ENCODE assay signal across 9 mouse cellular contexts in the genomic region with DNA sequence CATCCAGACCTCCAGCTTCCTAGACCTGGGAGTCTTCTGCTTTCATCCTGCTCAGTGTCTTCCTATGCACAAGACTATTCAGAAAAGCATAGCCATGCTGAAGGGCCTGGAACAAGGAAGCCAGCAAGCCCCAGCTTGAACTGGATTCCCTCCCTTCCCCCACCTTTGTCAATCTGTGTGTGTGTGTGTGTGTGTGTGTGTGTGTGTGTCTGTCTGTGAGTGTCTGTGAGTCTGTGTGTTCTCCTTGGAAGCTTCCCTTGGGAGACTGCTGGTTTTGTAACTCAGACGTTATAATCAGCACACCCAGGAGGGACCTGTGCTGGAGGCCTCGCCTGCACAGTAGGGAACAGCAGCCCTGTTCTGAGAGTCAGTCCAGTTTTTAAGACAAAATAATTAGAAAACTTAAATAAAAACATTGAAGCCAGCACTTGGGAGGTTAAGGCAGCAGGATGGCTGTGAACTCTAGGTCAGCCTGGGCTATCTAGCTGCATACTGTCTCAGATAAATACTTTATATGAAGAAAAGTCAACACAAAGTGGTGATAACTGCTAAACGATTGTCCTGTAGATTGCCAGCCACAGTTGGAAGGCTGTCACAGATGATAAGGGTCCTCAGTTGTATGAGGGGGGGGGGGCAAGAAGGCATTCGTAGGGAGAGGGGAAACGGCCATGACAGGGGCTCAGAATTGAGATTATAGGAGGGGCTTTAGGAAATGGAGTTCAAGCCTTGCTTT. TPM values are rescaled to one million over a fixed set of nuclear protein-coding genes. Genes with fewer than 3 reads are reported as not detected.
DNase-seq lines count a peak whose midpoint lies in the region; ATAC-seq and TF ChIP-seq lines count a peak whose summit lies in the region.
"Had no signal": no experiment of that assay in that cellular context is flagged by ENCODE, and none has a peak within 500 bp of the region (broad histone marks: within the 10 kb centered on the region; RNA-seq: fewer than 3 reads in every experiment).

No protein-coding gene starts in this region.

- H3K79me2 ChIP-seq in myocyte (ENCODE audit: control insufficient read depth, insufficient read depth) = peaks cover 18% of the 10 kb centered on the region

- peak overlapping the region; percentile 0; the same call in 1 of the 2 replicates for H3K9ac ChIP-seq in kidney, embryonic 15.5 days
- H3K9ac ChIP-seq in embryonic facial prominence, embryonic 11.5 days (replicated peaks; ENCODE audit: low read length) = peak overlapping the region; percentile 18; the same call in 1 of the 2 replicates
- H3K9ac ChIP-seq in intestine, embryonic 15.5 days = peak overlapping the region; percentile 36

- H3K4me2 ChIP-seq in kidney, embryonic 15.5 days = peak overlapping the region; percentile 67
- H3K4me2 ChIP-seq in embryonic facial prominence, embryonic 11.5 days (ENCODE audit: low read depth, low read length) = peak overlapping the region; percentile 75
- H3K4me2 ChIP-seq in intestine, embryonic 15.5 days (replicated peaks) = peak overlapping the region; percentile 71
- H3K4me2 ChIP-seq in myocyte (ENCODE audit: low read depth) = peak overlapping the region; percentile 38

- WGBS in kidney, embryonic 15.5 days = 61% methylated on average over 5 of the region's 5 CpGs
- WGBS in embryonic facial prominence, embryonic 11.5 days = 63% methylated on average over 5 of the region's 5 CpGs
- 47% methylated on average over 5 of the region's 5 CpGs for WGBS in intestine, embryonic 15.5 days

- H3K36me3 ChIP-seq in kidney, embryonic 15.5 days = peaks cover 34% of the 10 kb centered on the region
- peaks cover 8% of the 10 kb centered on the region for H3K36me3 ChIP-seq in embryonic facial prominence, embryonic 11.5 days (replicated peaks; ENCODE audit: control insufficient read depth, insufficient read depth, low read depth, low read length)
- H3K36me3 ChIP-seq in intestine, embryonic 15.5 days = peaks cover 23% of the 10 kb centered on the region
- no peaks in the 10 kb centered on the region for H3K36me3 ChIP-seq in myocyte (ENCODE audit: control insufficient read depth, insufficient read depth)

- no peak for TF ChIP-seq POLR2A in myocyte (IDR thresholded peaks at IDR 0.05; ENCODE audit: insufficient read length, low read depth)

- no peak for ATAC-seq in kidney, embryonic 15.5 days (replicated peaks; ENCODE audit: low FRiP score)
- no peak for ATAC-seq in embryonic facial prominence, embryonic 11.5 days (replicated peaks; ENCODE audit: insufficient number of reproducible peaks, low FRiP score, low TSS enrichment, low read depth)
- ATAC-seq in intestine, embryonic 15.5 days = no peak
- ATAC-seq: Patski had no signal

- H3K4me1 ChIP-seq in kidney, embryonic 15.5 days = peaks cover 59% of the 10 kb centered on the region
- H3K4me1 ChIP-seq in embryonic facial prominence, embryonic 11.5 days (ENCODE audit: control insufficient read depth, insufficient read depth, low read length) = no peaks in the 10 kb centered on the region; the same call in 1 of the 2 replicates
- peaks cover 30% of the 10 kb centered on the region for H3K4me1 ChIP-seq in intestine, embryonic 15.5 days (replicated peaks)

- H3K27me3 ChIP-seq in kidney, embryonic 15.5 days = no peaks in the 10 kb centered on the region
- H3K27me3 ChIP-seq in embryonic facial prominence, embryonic 11.5 days (ENCODE audit: control insufficient read depth, insufficient read depth, low read length) = no peaks in the 10 kb centered on the region
- H3K27me3 ChIP-seq in intestine, embryonic 15.5 days (replicated peaks) = no peaks in the 10 kb centered on the region
- no peaks in the 10 kb centered on the region for H3K27me3 ChIP-seq in myocyte (ENCODE audit: control insufficient read depth, insufficient read depth, insufficient read length)
- H3K27me3 ChIP-seq: Patski had no signal

- H3ac ChIP-seq in myocyte (ENCODE audit: control insufficient read depth, insufficient read length) = no peak overlapping the region

- peak overlapping the region; percentile 94 for H3K27ac ChIP-seq in kidney, embryonic 15.5 days
- H3K27ac ChIP-seq in embryonic facial prominence, embryonic 11.5 days (replicated peaks; ENCODE audit: low read depth, low read length) = no peak overlapping the region
- H3K27ac ChIP-seq in intestine, embryonic 15.5 days = peak overlapping the region; percentile 70

- peak overlapping the region; percentile 91 for H3K4me3 ChIP-seq in kidney, embryonic 15.5 days (replicated peaks)
- H3K4me3 ChIP-seq in embryonic facial prominence, embryonic 11.5 days (ENCODE audit: low read depth, low read length) = no peak overlapping the region
- peak overlapping the region; percentile 73 for H3K4me3 ChIP-seq in intestine, embryonic 15.5 days (replicated peaks)
- H3K4me3 ChIP-seq in myocyte = peak overlapping the region; percentile 55

- H3K9me3 ChIP-seq in kidney, embryonic 15.5 days (replicated peaks) = no peaks in the 10 kb centered on the region
- no peaks in the 10 kb centered on the region for H3K9me3 ChIP-seq in embryonic facial prominence, embryonic 11.5 days (replicated peaks; ENCODE audit: control insufficient read depth, low read length)
- H3K9me3 ChIP-seq in intestine, embryonic 15.5 days = no peaks in the 10 kb centered on the region

- no peak for DNase-seq in kidney, adult 18-20 months
- no peak for DNase-seq in embryonic facial prominence, embryonic 11.5 days (ENCODE audit: low spot score)
- no peak for DNase-seq in layer of hippocampus, postnatal 36 days
- no peak for DNase-seq in layer of hippocampus, adult 9-11 months
- no peak for DNase-seq in urinary bladder, postnatal 25 days (ENCODE audit: low spot score)

TF ChIP-seq in myocyte, 11 proteins besides CTCF, POLR2A, EP300 and RAD21:
- TF ChIP-seq TCF3 (IDR thresholded peaks at IDR 0.05; ENCODE audit: insufficient read length, low read depth) (no peak), E2F4 (IDR thresholded peaks at IDR 0.05; ENCODE audit: insufficient read depth) (no peak), MYOD1 (IDR thresholded peaks at IDR 0.05; ENCODE audit: control insufficient read depth in 1 of 3, insufficient read length in 2 of 3, low read depth in 2 of 3) (no peak), REST (IDR thresholded peaks at IDR 0.05; ENCODE audit: insufficient read depth, insufficient read length) (no peak), TCF12 (IDR thresholded peaks at IDR 0.05; ENCODE audit: insufficient read depth, poor library complexity, severe bottlenecking) (no peak), MAX (IDR thresholded peaks at IDR 0.05; ENCODE audit: low read depth) (no peak), MYOG (IDR thresholded peaks at IDR 0.05; ENCODE audit: control insufficient read depth in 1 of 3, insufficient read depth in 1 of 3, insufficient read length in 2 of 3, low read depth in 2 of 3) (no peak), POLR2AphosphoS2 (IDR thresholded peaks at IDR 0.05; ENCODE audit: insufficient read length, low read depth) (no peak), USF1 (IDR thresholded peaks at IDR 0.05; ENCODE audit: low read depth) (no peak), SRF (IDR thresholded peaks at IDR 0.05; ENCODE audit: control insufficient read depth, insufficient read length, low read depth) (no peak), CEBPB (IDR thresholded peaks at IDR 0.05; ENCODE audit: insufficient read depth, poor library complexity, severe bottlenecking) (no peak)
TF ChIP-seq in myocyte: peak in this region for 0.

RNA-seq across cellular contexts. Expression of gene Ubald2, which starts 2.3 kb away (rescaled TPM):
- polyA plus RNA-seq in kidney, embryonic 15.5 days (2015; fragmentation: Nextera tagmentation; extraction: Ambion mirVana) = 45.7 and 58.1 TPM in 2 replicates
- polyA plus RNA-seq in embryonic facial prominence, embryonic 11.5 days (2014; fragmentation: Nextera tagmentation; extraction: Ambion mirVana) = 63.6 and 68.4 TPM in 2 replicates
- 48.8 and 50.7 TPM in 2 replicates for polyA plus RNA-seq in intestine, embryonic 15.5 days (2015; fragmentation: Nextera tagmentation; extraction: Ambion mirVana)
- 120 TPM for polyA plus RNA-seq in myocyte (2012; fragmentation: generic; extraction: Trizol)
- total RNA-seq in layer of hippocampus, postnatal 36 days (2021) = 10 to 100 TPM; 37.4 to 38.0 TPM

RNA-seq across cellular contexts. Expression of gene Rnf157, which starts 23.3 kb away (rescaled TPM):
- polyA plus RNA-seq in kidney, embryonic 15.5 days (2015; fragmentation: Nextera tagmentation; extraction: Ambion mirVana) = 12.4 and 12.5 TPM in 2 replicates
- polyA plus RNA-seq in embryonic facial prominence, embryonic 11.5 days (2014; fragmentation: Nextera tagmentation; extraction: Ambion mirVana) = 15.8 and 15.9 TPM in 2 replicates
- polyA plus RNA-seq in intestine, embryonic 15.5 days (2015; fragmentation: Nextera tagmentation; extraction: Ambion mirVana) = 16.4 and 18.2 TPM in 2 replicates
- 15.2 TPM for polyA plus RNA-seq in myocyte (2012; fragmentation: generic; extraction: Trizol)
- total RNA-seq in layer of hippocampus, postnatal 36 days (2021) = 100 to 1,000 TPM; 212 to 247 TPM

RNA-seq across cellular contexts. Expression of gene Qrich2, which starts 29.9 kb away (rescaled TPM):
- 0.14 and 0.30 TPM in 2 replicates for polyA plus RNA-seq in kidney, embryonic 15.5 days (2015; fragmentation: Nextera tagmentation; extraction: Ambion mirVana)
- polyA plus RNA-seq in embryonic facial prominence, embryonic 11.5 days (2014; fragmentation: Nextera tagmentation; extraction: Ambion mirVana) = 0.31 TPM in 1 of 2 replicates, not detected in the other
- 0.30 TPM in 1 of 2 replicates, not detected in the other for polyA plus RNA-seq in intestine, embryonic 15.5 days (2015; fragmentation: Nextera tagmentation; extraction: Ambion mirVana)
- polyA plus RNA-seq in myocyte (2012; fragmentation: generic; extraction: Trizol) = not detected
- total RNA-seq in layer of hippocampus, postnatal 36 days (2021) = not detected

RNA-seq across cellular contexts. Expression of gene Prpsap1, which starts 57.8 kb away (rescaled TPM):
- 196 and 208 TPM in 2 replicates for polyA plus RNA-seq in kidney, embryonic 15.5 days (2015; fragmentation: Nextera tagmentation; extraction: Ambion mirVana)
- 171 and 182 TPM in 2 replicates for polyA plus RNA-seq in embryonic facial prominence, embryonic 11.5 days (2014; fragmentation: Nextera tagmentation; extraction: Ambion mirVana)
- 210 and 225 TPM in 2 replicates for polyA plus RNA-seq in intestine, embryonic 15.5 days (2015; fragmentation: Nextera tagmentation; extraction: Ambion mirVana)
- 78.2 TPM for polyA plus RNA-seq in myocyte (2012; fragmentation: generic; extraction: Trizol)
- total RNA-seq in layer of hippocampus, postnatal 36 days (2021) = 10 to 100 TPM; 93.0 to 93.3 TPM
